Mouse (Mus musculus): Measurements from ENCODE around the gene Rinl.
A peak's percentile ranks its signal among the peaks of the same experiment; 100 is the strongest.

Rinl gene

GRCm38 (mm10) chr7:28780857-28781256 lies 7.9 kb upstream of the Rinl start:
- peak; percentile 67 to 76 for DNase-seq (ENCODE audit: low spot score in 2 of 2)

- DNase-seq (ENCODE audit: low spot score in 2 of 2), result peak; percentile 80 to 86
These were observed 7.5 kb upstream of the Rinl start for GRCm38 (mm10) chr7:28781261-28781663.

GRCm38 (mm10) chr7:28785161-28785560 lies 3.6 kb upstream of the Rinl start:
- DNase-seq (ENCODE audit: low spot score in 2 of 2), result peak; percentile 49 to 66

GRCm38 (mm10) chr7:28787884-28788283 lies 885 bp upstream of the Rinl start:
- no peak for DNase-seq (ENCODE audit: low spot score in 2 of 2)

GRCm38 (mm10) chr7:28789235-28789634 lies 466 bp downstream of the Rinl start:
- DNase-seq (ENCODE audit: low spot score in 2 of 2), result no peak

- DNase-seq (ENCODE audit: low spot score in 2 of 2), result no peak
These were observed 1.5 kb downstream of the Rinl start for GRCm38 (mm10) chr7:28790066-28790806.

- no peak for DNase-seq (ENCODE audit: low spot score in 2 of 2)
These were observed 2.9 kb downstream of the Rinl start for GRCm38 (mm10) chr7:28791706-28792105.

GRCm38 (mm10) chr7:28792391-28793185 lies 3.8 kb downstream of the Rinl start:
- DNase-seq (ENCODE audit: low spot score in 2 of 2), result no peak

- peak; percentile 61 to 71 for DNase-seq (ENCODE audit: low spot score in 2 of 2)
These were observed 5.1 kb downstream of the Rinl start for GRCm38 (mm10) chr7:28793834-28794233.

- no peak for DNase-seq (ENCODE audit: low spot score in 2 of 2)
These were observed 5.7 kb downstream of the Rinl start for GRCm38 (mm10) chr7:28794496-28794895.

GRCm38 (mm10) chr7:28795832-28796231 lies 7.1 kb downstream of the Rinl start:
- no peak for DNase-seq (ENCODE audit: low spot score in 2 of 2)

GRCm38 (mm10) chr7:28796562-28796975 lies 7.8 kb downstream of the Rinl start:
- peak in 1 of 2 experiments; percentile 79 for DNase-seq (ENCODE audit: low spot score in 2 of 2)

GRCm38 (mm10) chr7:28799994-28800393 lies 11.2 kb downstream of the Rinl start:
- no peak for DNase-seq (ENCODE audit: low spot score in 2 of 2)

GRCm38 (mm10) chr7:28801451-28801850 lies 12.7 kb downstream of the Rinl start:
- DNase-seq (ENCODE audit: low spot score in 2 of 2), result no peak

- DNase-seq (ENCODE audit: low spot score in 2 of 2), result no peak
These were observed 13.3 kb downstream of the Rinl start for GRCm38 (mm10) chr7:28801901-28802670.

GRCm38 (mm10) chr7:28802846-28803588 lies 14.2 kb downstream of the Rinl start:
- no peak for DNase-seq (ENCODE audit: low spot score in 2 of 2)

GRCm38 (mm10) chr7:28803756-28804155 lies 15.0 kb downstream of the Rinl start:
- no peak for DNase-seq (ENCODE audit: low spot score in 2 of 2)

GRCm38 (mm10) chr7:28806869-28807268 lies 18.1 kb downstream of the Rinl start:
- no peak for DNase-seq (ENCODE audit: low spot score in 2 of 2)

- no peak for DNase-seq (ENCODE audit: low spot score in 2 of 2)
These were observed 19.0 kb downstream of the Rinl start for GRCm38 (mm10) chr7:28807641-28808220.

- DNase-seq (ENCODE audit: low spot score in 2 of 2), result peak; percentile 59 to 64
These were observed 19.6 kb downstream of the Rinl start, which contains the start of gene Hnrnpl for GRCm38 (mm10) chr7:28808221-28808941. Gene Hnrnpl, plus strand, starts transcription at chr7:28808541.

All from thymus, postnatal 10 days (tissue).